Mouse (Mus musculus) C3H10T1/2 (cell line): ENCODE data around the gene Cald1. TPM values are rescaled to one million over a fixed set of nuclear protein-coding genes. Genes with fewer than 3 reads are reported as not detected.

ENCODE experiments used
- polyA plus RNA-seq, 2 experiments: library from polyadenylated mRNA; unstranded; fragments of >200 nt; fragmentation: generic; extraction: Trizol; gene quantifications; one replicate each; pipeline ENCODE4 v1.2.1; 2012; ENCODE audit warnings: missing spikeins in 2 of 2

Cald1 gene
- 100 to 1,000 TPM in 1 of 2 experiments, 10 to 100 TPM in 1; 27.1 to 110 TPM for polyA plus RNA-seq

DNA sequence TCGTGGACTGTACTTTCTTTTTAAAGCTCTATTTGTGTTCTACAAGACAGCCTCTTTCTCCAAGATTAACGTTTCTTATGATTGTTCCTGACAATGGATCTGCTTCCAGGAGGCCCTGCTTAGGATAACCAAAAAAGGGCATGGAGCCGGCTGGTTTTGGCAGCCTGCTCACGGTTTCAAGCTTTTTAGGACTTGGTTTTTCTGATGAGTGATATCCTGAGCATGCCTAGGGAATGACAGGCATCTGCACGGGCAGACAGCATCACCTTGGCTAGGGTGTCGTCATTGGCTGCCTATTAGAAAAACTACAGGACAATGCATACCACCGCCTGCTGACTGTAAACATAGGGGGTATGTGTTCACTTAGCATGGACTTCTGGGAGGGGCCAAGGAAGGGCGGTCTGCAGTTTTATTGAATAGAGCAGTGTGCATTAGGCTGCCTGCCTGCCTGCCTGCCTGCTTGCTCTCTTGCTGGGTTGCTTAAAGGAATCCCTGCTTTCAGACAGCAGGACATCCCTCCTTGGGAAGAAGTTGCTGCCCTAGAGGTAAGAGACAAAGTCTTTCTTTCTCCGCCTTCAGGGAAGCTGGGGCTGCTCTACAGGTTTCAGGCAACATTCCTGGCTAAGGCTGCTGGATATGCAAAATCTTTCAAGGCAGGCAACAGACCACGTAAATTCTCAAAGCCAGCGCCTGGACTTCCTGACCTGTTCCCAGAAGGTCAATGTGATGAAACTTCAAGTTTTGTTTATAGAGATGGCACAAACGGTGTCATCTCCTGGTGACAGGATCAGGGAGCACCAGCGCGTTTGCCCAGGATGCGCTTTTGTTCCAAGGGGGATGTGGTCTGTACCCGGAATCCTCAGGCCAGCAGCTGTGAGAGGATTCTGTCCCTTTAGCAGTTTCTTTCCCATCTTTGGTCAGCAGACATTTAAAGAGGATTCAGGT, at the start of gene Cald1:
Gene Cald1, plus strand, starts transcription at position 380 of the 945 bp plus-strand sequence.

DNA sequence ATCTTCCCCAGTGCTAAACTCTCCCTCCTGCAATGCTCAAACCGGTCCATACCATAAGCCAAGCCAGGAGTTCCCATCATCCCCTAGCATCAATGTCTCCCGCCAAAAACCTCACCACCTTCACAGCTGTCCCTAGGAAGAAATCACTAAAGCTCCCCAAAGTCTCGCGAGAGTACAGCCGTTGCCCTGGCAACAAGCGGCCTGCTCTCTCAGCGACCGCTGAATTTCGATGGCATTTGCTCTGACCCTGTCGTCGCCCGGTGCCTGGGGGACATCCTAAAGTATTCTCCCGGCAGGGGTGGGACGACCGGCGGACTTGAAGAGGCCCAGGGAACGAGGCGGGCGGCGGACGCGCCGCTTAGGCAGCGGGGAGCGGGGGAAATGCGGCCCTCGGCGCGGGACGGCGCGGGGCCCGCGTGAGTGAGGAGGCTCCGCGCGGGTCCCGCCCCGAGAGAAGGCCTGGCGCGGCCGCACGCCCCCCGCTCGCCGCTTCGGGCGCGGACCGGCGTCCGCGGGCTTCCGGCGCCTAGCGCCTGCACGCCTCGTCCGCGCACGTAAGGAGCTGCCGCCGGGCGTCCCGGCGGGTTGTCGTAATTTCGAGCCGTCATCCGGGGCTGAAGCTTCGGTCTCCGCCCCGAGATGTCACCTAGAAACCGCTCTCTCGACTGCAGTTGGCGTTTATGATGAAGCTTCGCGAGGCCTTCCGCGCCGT, 182.1 kb downstream of the Cald1 start, which contains the start of gene Agbl3:
Gene Agbl3, plus strand, starts transcription at position 202 of the 712 bp plus-strand sequence.

Other genes starting within 250 kb of the Cald1 start
- 10 to 100 TPM; 57.6 to 76.8 TPM for gene Akr1b8, start 244.4 kb upstream of the Cald1 start, polyA plus RNA-seq
- 10 to 100 TPM in 1 of 2 experiments, 1 to 10 TPM in 1; 6.1 to 22.8 TPM for gene Akr1b10, start 214.3 kb upstream of the Cald1 start, polyA plus RNA-seq
- under 1 TPM; 0.04 TPM for gene Akr1b7, start 186.2 kb upstream of the Cald1 start, polyA plus RNA-seq
- 10 to 100 TPM; 10.5 TPM for gene Bpgm, start 122.3 kb upstream of the Cald1 start, polyA plus RNA-seq
- gene Agbl3, start 181.9 kb downstream of the Cald1 start, polyA plus RNA-seq: 1 to 10 TPM; 1.6 to 5.2 TPM